Mouse (Mus musculus) heart, adult 2 months (tissue): ENCODE measurements around the gene Acap3.

Experiments
- CTCF ChIP-seq: fragments of 200-600 bp; IDR thresholded peaks from 2 replicates; pipeline ENCODE4 v1.8.1; 2022; ENCODE audit warnings: antibody characterized with exemption, mild to moderate bottlenecking, moderate library complexity
- EP300 ChIP-seq: fragments of 200-500 bp; IDR thresholded peaks from 2 replicates; pipeline ENCODE4 v1.6.1; 2011; ENCODE audit warnings: low read depth, low read length, control low read depth; ENCODE audit not compliant: insufficient read depth

- TF ChIP-seq CTCF (no peak), EP300 (no peak)
Measured at GRCm38 (mm10) chr4:155892438-155893211, 1.0 kb downstream of the Acap3 start.
